Mouse (Mus musculus) olfactory bulb, adult 2 months (tissue): ENCODE data around the gene Htr7.

Experiments used
- CTCF ChIP-seq: fragments of 200-500 bp; IDR thresholded peaks from 2 replicates; pipeline ENCODE4 v1.5.1; 2012; ENCODE audit warnings: low read depth, mild to moderate bottlenecking, low read length, moderate library complexity; ENCODE audit not compliant: insufficient read depth
- POLR2A ChIP-seq: fragments of 200-500 bp; IDR thresholded peaks from 2 replicates; pipeline ENCODE4 v1.6.1; 2012; ENCODE audit warnings: mild to moderate bottlenecking, low read depth, low read length, moderate library complexity; ENCODE audit not compliant: insufficient read depth

DNA sequence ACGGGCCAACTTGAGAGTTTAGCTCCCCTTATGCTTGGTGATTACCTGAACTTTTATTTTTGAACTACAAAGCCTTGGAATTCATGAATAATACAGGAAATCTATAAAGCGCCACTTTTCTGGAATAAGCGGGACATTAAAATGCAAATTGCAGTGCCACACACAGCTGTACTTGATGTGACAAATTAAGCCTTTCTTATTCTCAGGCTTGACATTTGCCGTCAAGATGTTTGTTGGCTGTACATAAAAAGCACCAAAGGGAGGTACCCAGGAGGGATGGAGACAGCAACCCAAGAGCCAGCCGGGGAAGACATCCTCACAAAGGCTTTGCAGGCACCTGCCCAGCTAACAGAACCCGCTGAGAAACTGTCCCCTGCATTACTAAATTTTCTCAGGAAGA is 56.4 kb downstream of the Htr7 start:
- no peak for TF ChIP-seq POLR2A
- no peak for TF ChIP-seq CTCF
